Mouse (Mus musculus) intestine, embryonic 15.5 days (tissue): ENCODE measurements at regions not wholly inside any gene's neighbourhood (a gene's known extent, or its start where the extent isn't known, plus 50 kb on each side); places are given as distances from the start of the nearest gene placed in this dataset.
A peak's percentile ranks its signal among the peaks of the same experiment; 100 is the strongest.

Experiments
- ATAC-seq: fragments of 200-750 bp; cut with Nextera tagmentation; 2 replicates; pipeline ENCODE4 v1.8.0; 2017; ENCODE audit warnings: moderate TSS enrichment, moderate library complexity
- H3K27ac ChIP-seq: fragments of 300-500 bp; sonication (generic); 2 replicates; pipeline ENCODE4 v1.5.1; 2015; ENCODE audit warnings: mild to moderate bottlenecking, inconsistent platforms
- H3K27me3 ChIP-seq: fragments of 300-500 bp; sonication (generic); replicated peaks from 2 replicates; pipeline ENCODE4 v1.6.1; 2015; ENCODE audit warnings: inconsistent platforms
- H3K36me3 ChIP-seq: fragments of 300-500 bp; sonication (generic); 2 replicates; pipeline ENCODE4 v1.6.1; 2015; ENCODE audit warnings: inconsistent platforms
- H3K4me1 ChIP-seq: fragments of 300-500 bp; sonication (generic); replicated peaks from 2 replicates; pipeline ENCODE4 v1.6.1; 2015; ENCODE audit warnings: inconsistent platforms
- H3K4me2 ChIP-seq: fragments of 300-500 bp; sonication (generic); replicated peaks from 2 replicates; pipeline ENCODE4 v1.6.1; 2015; ENCODE audit warnings: mild to moderate bottlenecking, inconsistent platforms
- H3K4me3 ChIP-seq: fragments of 300-500 bp; sonication (generic); replicated peaks from 2 replicates; pipeline ENCODE4 v1.5.1; 2015; ENCODE audit warnings: inconsistent platforms
- H3K9ac ChIP-seq: fragments of 300-500 bp; sonication (generic); 2 replicates; pipeline ENCODE4 v1.6.1; 2015; ENCODE audit warnings: inconsistent platforms
- H3K9me3 ChIP-seq: fragments of 300-500 bp; sonication (generic); 2 replicates; pipeline ENCODE4 v1.6.1; 2016; ENCODE audit warnings: inconsistent platforms
- WGBS: fragments of 180-500 bp; shearing (Covaris S2); methylation state at CpG from one replicate; pipeline ENCODE4 v1.1.7; 2015; 5-methylcytosine and 5-hydroxymethylcytosine counted together

DNA sequence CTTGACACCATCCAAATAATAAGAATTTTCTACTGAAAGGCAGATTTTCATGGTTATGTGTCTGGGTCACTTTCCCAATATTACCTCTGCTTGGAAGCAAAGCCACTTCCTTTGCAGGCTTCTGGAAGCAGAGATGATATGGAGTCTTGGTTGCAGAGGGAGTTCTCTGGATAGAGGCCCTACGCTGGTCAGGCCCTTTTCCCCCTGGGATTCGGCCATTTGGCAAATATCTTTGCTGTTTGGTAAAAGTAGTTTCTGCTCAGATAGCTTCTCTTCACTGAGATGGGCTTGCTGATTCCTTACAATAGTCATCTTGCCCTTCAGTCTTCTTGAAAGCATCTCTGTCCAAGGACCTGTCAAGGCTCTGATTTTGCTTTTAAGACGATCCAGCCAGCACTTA is 98.2 kb upstream of the Fyn start:
- no peak overlapping the region for H3K27ac ChIP-seq
- no peak overlapping the region for H3K9ac ChIP-seq
- 84% methylated on average over 3 of the region's 3 CpGs for WGBS
- no peaks in the 10 kb centered on the region for H3K27me3 ChIP-seq
- H3K4me1 ChIP-seq = 0 out of 2 replicates have a peak, but pooled peaks cover 2% of the 10 kb centered on the region
- ATAC-seq = no peak
- H3K9me3 ChIP-seq = no peaks in the 10 kb centered on the region
- no peaks in the 10 kb centered on the region for H3K36me3 ChIP-seq
- no peak overlapping the region for H3K4me2 ChIP-seq
- no peak overlapping the region for H3K4me3 ChIP-seq

- Histone ChIP-seq H3K4me1 (peaks cover 2% of the 10 kb centered on the region; the same call in 1 of the 2 replicates), H3K27me3 (no peaks in the 10 kb centered on the region), H3K4me3 (no peak overlapping the region), H3K9ac (no peak overlapping the region), H3K27ac (no peak overlapping the region), H3K9me3 (no peaks in the 10 kb centered on the region), H3K4me2 (no peak overlapping the region), H3K36me3 (no peaks in the 10 kb centered on the region)
- 86% methylated on average over 6 of the region's 6 CpGs for WGBS
- no peak for ATAC-seq
Measured at GRCm38 (mm10) chr10:39267236-39267635, 101.4 kb upstream of the Fyn start.

DNA sequence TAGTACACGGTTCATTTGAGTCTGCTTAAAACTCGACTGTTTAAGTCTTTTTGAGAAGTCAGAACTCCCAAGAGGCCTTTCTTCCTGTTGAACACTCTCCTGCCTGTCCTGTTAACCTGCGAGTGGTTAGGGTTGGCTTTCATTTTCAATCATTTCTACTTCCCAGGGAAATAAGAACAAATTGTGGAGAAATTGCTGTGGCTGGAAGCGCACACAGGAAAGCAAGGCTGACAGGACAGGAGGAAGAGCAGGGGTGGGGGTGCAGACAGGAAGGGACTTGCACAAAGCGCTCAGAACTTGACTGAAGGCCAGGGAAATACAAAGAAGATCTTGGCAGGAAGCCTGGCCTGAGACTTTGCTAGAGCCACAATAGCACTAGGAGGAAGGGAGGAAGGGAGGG is 102.2 kb upstream of the Fyn start:
- H3K27ac ChIP-seq = peak overlapping the region; percentile 59

DNA sequence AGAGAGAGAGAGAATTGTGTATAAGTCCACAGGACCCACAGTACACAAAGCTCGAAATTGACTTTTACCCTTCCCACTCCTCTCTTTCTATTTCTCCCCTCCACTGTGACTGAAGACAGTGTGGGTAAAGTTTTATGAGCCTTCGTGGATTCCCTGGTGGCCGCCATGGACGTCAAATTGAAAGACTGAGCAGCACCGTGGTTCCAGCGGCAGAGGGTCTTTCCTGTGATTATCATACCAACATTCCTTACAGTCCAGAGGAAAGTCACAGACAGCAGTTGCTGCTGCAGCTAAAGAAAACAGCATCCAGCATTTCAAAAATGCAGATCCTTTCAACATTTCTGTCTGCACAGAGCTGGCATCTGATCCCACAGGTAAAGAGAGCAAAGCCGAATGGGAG is 98.9 kb upstream of the Ccn6 start:
- Histone ChIP-seq H3K4me3 (no peak overlapping the region), H3K27ac (peak overlapping the region; percentile 71), H3K9ac (no peak overlapping the region), H3K27me3 (no peaks in the 10 kb centered on the region), H3K4me2 (no peak overlapping the region), H3K4me1 (peaks cover 5% of the 10 kb centered on the region; the same call in 1 of the 2 replicates), H3K36me3 (no peaks in the 10 kb centered on the region), H3K9me3 (no peaks in the 10 kb centered on the region)
- 22% methylated on average over 7 of the region's 7 CpGs for WGBS
- ATAC-seq = no peak

More for the DNA sequence above, 102.2 kb upstream of the Fyn start:
- H3K27me3 ChIP-seq = no peaks in the 10 kb centered on the region
- no peak overlapping the region for H3K4me2 ChIP-seq
- H3K36me3 ChIP-seq = no peaks in the 10 kb centered on the region
- H3K4me3 ChIP-seq = no peak overlapping the region
- peaks cover 5% of the 10 kb centered on the region; the same call in 1 of the 2 replicates for H3K4me1 ChIP-seq
- ATAC-seq = peak; percentile 87
- WGBS = 29% methylated on average over 5 of the region's 5 CpGs
- H3K9me3 ChIP-seq = no peaks in the 10 kb centered on the region
- H3K9ac ChIP-seq = no peak overlapping the region

DNA sequence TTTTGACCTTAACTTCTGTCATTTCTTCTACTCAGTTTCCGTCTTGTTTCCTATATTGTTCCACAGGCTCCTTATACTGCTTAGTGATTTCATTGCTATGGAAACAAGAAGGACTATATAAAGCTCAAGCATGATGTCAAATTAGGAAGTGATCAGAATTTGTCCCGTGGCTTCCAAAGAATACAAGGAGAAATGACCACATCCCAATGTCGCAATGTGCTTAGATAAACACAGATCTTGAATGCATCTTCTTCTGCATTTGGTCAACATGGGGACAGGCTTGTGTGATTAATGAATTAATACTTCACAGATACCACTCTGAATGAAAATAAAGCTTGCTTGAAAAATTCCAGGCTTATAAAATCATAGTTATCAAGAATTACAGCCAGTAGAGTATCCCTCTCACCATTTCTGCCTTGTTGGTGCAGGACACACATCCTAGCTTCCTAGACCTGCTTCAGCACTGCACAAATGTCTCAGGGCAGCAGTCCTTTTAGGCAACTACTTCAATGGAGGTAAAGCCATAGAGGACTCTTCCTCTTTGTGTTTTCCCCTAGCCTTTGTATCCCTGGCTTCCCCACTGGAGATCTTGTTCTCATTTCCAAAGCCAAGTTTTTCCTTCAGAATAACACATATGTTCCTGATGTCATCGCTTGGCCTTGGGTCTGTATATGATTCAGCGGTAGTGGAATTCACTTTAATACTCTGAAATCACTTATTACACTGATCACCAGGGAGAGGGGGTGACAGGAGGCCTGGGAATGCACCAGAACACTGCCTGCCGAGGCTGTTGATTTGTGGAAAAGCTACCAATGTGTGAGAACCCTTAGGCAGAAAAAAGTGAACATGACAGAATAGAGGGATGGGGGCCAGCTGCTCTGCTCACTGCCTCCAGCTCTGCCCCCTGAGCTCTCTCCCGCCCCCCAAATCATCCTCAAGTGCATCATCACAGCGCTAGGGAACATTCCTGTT is 97.9 kb upstream of the Ccn6 start:
- H3K27me3 ChIP-seq = no peaks in the 10 kb centered on the region
- H3K36me3 ChIP-seq = no peaks in the 10 kb centered on the region
- no peak overlapping the region for H3K4me2 ChIP-seq
- H3K9ac ChIP-seq = no peak overlapping the region
- peak; percentile 88 for ATAC-seq
- 51% methylated on average over 8 of the region's 8 CpGs for WGBS
- H3K4me3 ChIP-seq = no peak overlapping the region
- H3K9me3 ChIP-seq = no peaks in the 10 kb centered on the region
- H3K4me1 ChIP-seq = peaks cover 5% of the 10 kb centered on the region; the same call in 1 of the 2 replicates
- H3K27ac ChIP-seq = peak overlapping the region; percentile 71

- no peak for ATAC-seq
- no peaks in the 10 kb centered on the region for H3K9me3 ChIP-seq
- H3K27ac ChIP-seq = no peak overlapping the region
- WGBS = 91% methylated on average over 6 of the region's 6 CpGs
- H3K4me2 ChIP-seq = no peak overlapping the region
- H3K9ac ChIP-seq = no peak overlapping the region
- no peaks in the 10 kb centered on the region for H3K27me3 ChIP-seq
- H3K36me3 ChIP-seq = no peaks in the 10 kb centered on the region
- H3K4me3 ChIP-seq = no peak overlapping the region
- H3K4me1 ChIP-seq = peaks cover 2% of the 10 kb centered on the region; the same call in 1 of the 2 replicates
Measured at GRCm38 (mm10) chr10:39260061-39260460, 96.5 kb upstream of the Ccn6 start.

DNA sequence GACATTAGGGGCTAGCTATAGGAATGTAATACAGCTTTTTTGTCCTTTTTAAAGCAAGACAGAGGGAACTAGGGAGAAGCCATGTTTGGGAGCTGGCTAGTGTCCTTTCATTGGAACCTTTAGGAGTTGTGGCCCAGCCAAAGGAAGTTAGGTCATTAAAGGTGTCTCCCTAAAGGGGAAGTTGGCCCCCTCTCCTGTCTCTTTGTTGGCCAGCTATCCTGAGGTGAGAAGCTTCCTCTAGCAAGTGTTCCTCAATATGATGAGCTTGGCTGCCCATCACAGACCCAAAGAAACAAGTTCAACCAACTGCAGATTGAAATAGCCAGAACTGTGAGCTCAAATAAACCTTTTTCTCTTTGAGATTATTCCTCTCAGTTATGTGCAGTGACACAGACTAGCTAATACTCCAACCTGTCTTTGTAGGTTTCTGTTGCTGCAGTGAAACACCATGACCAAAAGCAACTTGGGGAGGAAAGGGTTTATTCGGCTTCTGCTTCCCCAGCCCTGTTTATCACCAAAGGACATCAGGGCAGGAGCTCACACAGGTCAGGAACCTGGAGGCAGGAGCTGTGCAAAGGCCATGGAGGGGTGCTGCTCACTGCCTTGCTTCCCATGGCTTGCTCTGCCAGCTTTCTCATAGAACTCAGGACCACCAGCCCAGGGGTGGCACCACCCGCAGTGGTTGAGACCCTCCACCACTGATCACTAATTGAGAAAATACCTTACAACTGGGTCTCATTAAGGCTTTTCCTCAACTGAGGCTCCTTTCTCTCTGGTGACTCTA is 94.0 kb upstream of the Ccn6 start:
- H3K36me3 ChIP-seq = no peaks in the 10 kb centered on the region
- no peak overlapping the region for H3K4me2 ChIP-seq
- no peak overlapping the region for H3K4me3 ChIP-seq
- H3K27ac ChIP-seq = no peak overlapping the region
- H3K4me1 ChIP-seq = peaks cover 2% of the 10 kb centered on the region; the same call in 1 of the 2 replicates
- H3K27me3 ChIP-seq = no peaks in the 10 kb centered on the region
- ATAC-seq = no peak
- WGBS = 86% methylated on average over 2 of the region's 2 CpGs
- no peak overlapping the region for H3K9ac ChIP-seq
- no peaks in the 10 kb centered on the region for H3K9me3 ChIP-seq

GRCm38 (mm10) chr10:39254561-39254960 is 91.0 kb upstream of the Ccn6 start:
- no peak for ATAC-seq
- Histone ChIP-seq H3K9ac (no peak overlapping the region), H3K4me3 (no peak overlapping the region), H3K4me2 (no peak overlapping the region), H3K27ac (no peak overlapping the region), H3K36me3 (no peaks in the 10 kb centered on the region), H3K9me3 (no peaks in the 10 kb centered on the region), H3K4me1 (no peaks in the 10 kb centered on the region), H3K27me3 (no peaks in the 10 kb centered on the region)
- 75% methylated on average over 2 of the region's 2 CpGs for WGBS

DNA sequence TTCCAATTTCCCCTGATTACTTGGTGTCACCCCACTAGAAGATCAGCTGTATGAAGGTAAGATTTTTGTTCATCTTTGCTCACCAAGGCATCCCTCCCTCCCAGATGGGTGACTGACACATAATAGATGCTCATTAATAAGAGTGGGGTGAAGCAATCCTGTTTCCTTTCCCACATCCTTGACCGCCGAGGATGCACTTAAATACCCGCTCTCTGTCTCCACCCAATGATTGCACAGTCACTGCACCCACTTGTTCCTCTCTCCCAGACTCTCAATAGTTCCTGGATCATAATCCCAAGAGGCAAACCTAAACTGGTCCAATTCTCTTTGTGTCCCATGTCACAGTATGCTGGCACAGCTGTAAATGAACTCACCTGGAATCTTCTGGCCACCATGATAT is 86.4 kb upstream of the Ccn6 start:
- Histone ChIP-seq H3K4me2 (no peak overlapping the region), H3K9ac (no peak overlapping the region), H3K27me3 (no peaks in the 10 kb centered on the region), H3K4me3 (no peak overlapping the region), H3K4me1 (no peaks in the 10 kb centered on the region), H3K27ac (no peak overlapping the region), H3K36me3 (no peaks in the 10 kb centered on the region), H3K9me3 (no peaks in the 10 kb centered on the region)
- 78% methylated on average over 3 of the region's 3 CpGs for WGBS
- ATAC-seq = no peak

DNA sequence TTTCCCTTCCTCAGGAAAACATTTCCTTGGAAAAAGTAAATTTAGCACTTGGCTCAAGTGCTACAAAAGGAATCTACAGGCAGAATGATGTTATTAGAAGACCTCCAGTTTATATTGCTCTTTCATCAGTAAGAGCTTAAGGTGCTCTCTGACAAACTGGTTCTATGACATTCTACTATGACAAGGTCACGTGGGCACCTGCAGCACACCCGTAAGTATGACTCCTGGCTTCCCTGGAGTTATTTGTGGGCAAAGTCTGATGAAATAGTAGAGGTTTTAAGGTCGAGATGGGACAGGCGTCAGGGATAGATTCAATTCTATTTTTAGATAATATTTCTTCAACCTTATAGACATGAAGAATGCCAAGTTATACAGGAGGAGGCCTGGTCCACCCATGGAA is 84.9 kb upstream of the Ccn6 start:
- Histone ChIP-seq H3K27me3 (no peaks in the 10 kb centered on the region), H3K4me2 (no peak overlapping the region), H3K27ac (no peak overlapping the region), H3K36me3 (no peaks in the 10 kb centered on the region), H3K4me1 (no peaks in the 10 kb centered on the region), H3K4me3 (no peak overlapping the region), H3K9ac (no peak overlapping the region), H3K9me3 (no peaks in the 10 kb centered on the region)
- peak; percentile 85 for ATAC-seq
- 60% methylated on average over 4 of the region's 4 CpGs for WGBS

- 69% methylated on average over 3 of the region's 3 CpGs for WGBS
- no peaks in the 10 kb centered on the region for H3K9me3 ChIP-seq
- ATAC-seq = no peak
- H3K27ac ChIP-seq = no peak overlapping the region
- H3K4me1 ChIP-seq = no peaks in the 10 kb centered on the region
- H3K27me3 ChIP-seq = no peaks in the 10 kb centered on the region
- H3K9ac ChIP-seq = no peak overlapping the region
- no peaks in the 10 kb centered on the region for H3K36me3 ChIP-seq
- no peak overlapping the region for H3K4me3 ChIP-seq
- no peak overlapping the region for H3K4me2 ChIP-seq
Measured at GRCm38 (mm10) chr10:39246984-39247383, 83.4 kb upstream of the Ccn6 start.

DNA sequence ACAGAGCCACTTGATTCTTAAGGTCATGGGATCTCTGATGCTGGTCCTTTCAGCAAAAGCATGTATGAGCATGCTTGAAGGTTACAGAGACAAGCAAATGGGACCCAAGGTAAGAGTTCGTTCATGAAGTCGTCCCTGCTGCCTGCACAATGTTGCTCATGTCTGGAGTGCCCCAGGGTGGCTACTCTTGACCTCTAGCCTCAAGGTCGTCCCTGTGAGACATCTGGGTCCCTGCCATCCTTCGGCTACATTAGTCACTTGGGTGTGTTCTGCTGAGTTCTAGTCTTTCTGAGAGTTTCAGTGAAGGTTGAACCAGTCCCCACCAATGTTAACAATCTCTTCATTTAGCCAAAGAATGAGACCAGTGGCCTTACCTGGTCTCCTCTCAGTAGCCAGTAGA is 81.5 kb upstream of the Ccn6 start:
- no peak overlapping the region for H3K27ac ChIP-seq
- no peak for ATAC-seq
- no peaks in the 10 kb centered on the region for H3K36me3 ChIP-seq
- H3K4me3 ChIP-seq = no peak overlapping the region
- WGBS = 66% methylated on average over 4 of the region's 4 CpGs
- no peak overlapping the region for H3K9ac ChIP-seq
- no peaks in the 10 kb centered on the region for H3K9me3 ChIP-seq
- H3K27me3 ChIP-seq = no peaks in the 10 kb centered on the region
- no peak overlapping the region for H3K4me2 ChIP-seq
- H3K4me1 ChIP-seq = peaks cover 1% of the 10 kb centered on the region; the same call in 1 of the 2 replicates
